Mouse (Mus musculus): ENCODE results near the gene Iltifb. TPM values are rescaled to one million over a fixed set of nuclear protein-coding genes. Genes with fewer than 3 reads are reported as not detected.
"Not testable (repeated sequence)": the region's sequence is repeated elsewhere in the genome, so short reads cannot be mapped to it uniquely, and the experiment has no call there.

The Iltifb gene
- total RNA-seq (2014; fragmentation: Nextera tagmentation): not detected in 2 replicates
- not detected in 2 replicates for total RNA-seq (2017)

DNA sequence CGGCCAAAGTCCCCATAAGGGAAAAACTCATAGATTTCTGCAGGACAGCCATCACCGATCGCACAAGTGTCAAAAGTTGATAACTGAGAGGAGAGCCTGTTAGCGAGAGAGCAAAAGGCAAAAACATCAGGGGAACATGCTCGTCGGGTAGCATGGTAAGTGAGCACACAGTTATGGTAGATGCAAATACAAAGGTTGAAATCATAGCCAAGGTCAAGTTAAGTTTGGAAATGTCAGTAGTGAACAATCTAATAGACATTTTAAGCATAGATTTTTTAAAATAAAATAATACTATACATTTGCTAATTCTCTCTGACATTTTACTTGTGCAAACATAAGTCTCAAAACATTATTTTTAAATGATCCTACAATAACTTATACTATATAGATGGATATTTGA, at the start of gene Iltifb:
Iltifb (minus strand) TSS at position 101 of the 400 bp plus-strand sequence.
- no peak for ATAC-seq (replicated peaks; ENCODE audit: poor library complexity, severe bottlenecking)

DNA sequence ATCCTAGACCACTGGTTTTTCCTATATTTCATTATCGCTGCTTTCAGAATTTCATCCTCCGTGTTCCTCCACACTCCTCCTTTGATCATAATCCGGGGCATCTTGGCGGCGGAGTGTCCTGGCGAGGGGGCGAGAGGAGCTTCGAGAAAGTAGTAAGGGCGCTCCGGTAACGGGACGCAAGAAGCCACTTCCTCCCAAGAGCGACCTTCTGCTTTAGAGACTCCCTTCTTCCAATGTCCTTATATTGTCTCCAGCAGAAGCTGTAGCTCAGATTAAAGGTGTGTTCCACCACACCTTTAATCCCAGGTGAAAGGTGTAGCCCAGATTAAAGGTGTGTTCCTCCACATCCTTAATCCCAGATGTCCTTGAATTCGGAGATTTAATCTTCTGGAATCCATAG, 48.3 kb upstream of the Iltifb start, which contains the start of gene Gm9046:
Gm9046 (minus strand) TSS at position 101 of the 400 bp plus-strand sequence.
- not testable (repeated sequence) for ATAC-seq (replicated peaks; ENCODE audit: poor library complexity, severe bottlenecking)

DNA sequence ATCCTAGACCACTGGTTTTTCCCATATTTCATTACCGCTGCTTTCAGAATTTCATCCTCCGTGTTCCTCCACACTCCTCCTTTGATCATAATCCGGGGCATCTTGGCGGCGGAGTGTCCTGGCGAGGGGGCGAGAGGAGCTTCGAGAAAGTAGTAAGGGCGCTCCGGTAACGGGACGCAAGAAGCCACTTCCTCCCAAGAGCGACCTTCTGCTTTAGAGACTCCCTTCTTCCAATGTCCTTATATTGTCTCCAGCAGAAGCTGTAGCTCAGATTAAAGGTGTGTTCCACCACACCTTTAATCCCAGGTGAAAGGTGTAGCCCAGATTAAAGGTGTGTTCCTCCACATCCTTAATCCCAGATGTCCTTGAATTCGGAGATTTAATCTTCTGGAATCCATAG, 42.9 kb upstream of the Iltifb start, which contains the start of gene Gm9045:
Gm9045 (minus strand) TSS at position 101 of the 400 bp plus-strand sequence.
- ATAC-seq (replicated peaks; ENCODE audit: poor library complexity, severe bottlenecking): not testable (repeated sequence)

DNA sequence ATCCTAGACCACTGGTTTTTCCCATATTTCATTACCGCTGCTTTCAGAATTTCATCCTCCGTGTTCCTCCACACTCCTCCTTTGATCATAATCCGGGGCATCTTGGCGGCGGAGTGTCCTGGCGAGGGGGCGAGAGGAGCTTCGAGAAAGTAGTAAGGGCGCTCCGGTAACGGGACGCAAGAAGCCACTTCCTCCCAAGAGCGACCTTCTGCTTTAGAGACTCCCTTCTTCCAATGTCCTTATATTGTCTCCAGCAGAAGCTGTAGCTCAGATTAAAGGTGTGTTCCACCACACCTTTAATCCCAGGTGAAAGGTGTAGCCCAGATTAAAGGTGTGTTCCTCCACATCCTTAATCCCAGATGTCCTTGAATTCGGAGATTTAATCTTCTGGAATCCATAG, 37.5 kb upstream of the Iltifb start, which contains the start of gene Gm9044:
Gm9044 (minus strand) TSS at position 101 of the 400 bp plus-strand sequence.
- ATAC-seq (replicated peaks; ENCODE audit: poor library complexity, severe bottlenecking): not testable (repeated sequence)

DNA sequence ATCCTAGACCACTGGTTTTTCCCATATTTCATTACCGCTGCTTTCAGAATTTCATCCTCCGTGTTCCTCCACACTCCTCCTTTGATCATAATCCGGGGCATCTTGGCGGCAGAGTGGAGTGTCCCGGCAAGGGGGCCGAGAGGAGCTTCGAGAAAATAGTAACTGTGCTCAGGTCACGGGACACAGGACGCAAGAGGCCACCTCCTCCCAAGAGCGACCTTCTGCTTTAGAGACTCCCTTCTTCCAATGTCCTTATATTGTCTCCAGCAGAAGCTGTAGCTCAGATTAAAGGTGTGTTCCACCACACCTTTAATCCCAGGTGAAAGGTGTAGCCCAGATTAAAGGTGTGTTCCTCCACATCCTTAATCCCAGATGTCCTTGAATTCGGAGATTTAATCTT, 32.0 kb upstream of the Iltifb start, which contains the start of gene Gm9040:
Gm9040 (minus strand) TSS at position 101 of the 400 bp plus-strand sequence.
- ATAC-seq (replicated peaks; ENCODE audit: poor library complexity, severe bottlenecking): not testable (repeated sequence)

DNA sequence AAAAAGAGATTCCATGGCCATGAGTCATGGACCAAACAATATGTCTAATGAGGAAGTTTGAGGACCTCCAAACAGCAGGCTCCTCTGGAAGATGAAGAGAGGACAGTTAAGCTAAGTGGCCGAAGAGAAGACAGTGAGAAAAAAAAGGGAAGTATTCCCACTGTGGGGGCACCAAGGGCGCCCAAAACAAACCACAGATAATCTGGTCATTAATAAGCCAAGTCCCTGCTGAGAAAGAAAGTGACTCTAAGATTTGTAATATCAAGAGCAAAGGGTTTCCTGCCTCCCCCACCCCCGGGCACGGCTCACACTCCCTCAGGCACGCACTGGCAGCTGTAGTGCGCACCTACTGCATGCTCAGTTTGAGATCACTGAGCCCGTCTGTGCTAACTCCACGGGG, 24.2 kb upstream of the Iltifb start:
- ATAC-seq (replicated peaks; ENCODE audit: poor library complexity, severe bottlenecking): peak; percentile 96

DNA sequence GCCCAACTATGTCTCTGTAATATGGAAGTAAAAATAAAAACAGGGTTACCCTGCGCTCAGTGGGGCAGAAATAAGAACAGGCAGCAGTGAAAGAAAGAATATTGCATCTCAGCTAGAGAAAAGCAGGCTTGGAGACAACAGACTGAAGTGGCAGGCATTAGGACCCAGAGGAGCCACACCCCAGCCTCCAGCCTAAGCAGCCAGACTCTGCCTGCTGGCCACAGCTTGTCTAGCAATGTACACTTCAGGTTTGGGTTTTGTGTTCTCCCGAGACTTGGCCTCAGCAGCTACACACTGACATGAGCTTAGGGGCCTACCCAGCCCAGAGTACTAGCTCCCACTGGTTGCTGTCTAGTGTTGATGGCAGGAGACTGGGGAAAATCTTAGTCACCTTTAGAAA, 7.3 kb upstream of the Iltifb start:
- ATAC-seq (replicated peaks; ENCODE audit: poor library complexity, severe bottlenecking): 0 out of 2 replicates have a peak, but pooled peaks have one; percentile 33

DNA sequence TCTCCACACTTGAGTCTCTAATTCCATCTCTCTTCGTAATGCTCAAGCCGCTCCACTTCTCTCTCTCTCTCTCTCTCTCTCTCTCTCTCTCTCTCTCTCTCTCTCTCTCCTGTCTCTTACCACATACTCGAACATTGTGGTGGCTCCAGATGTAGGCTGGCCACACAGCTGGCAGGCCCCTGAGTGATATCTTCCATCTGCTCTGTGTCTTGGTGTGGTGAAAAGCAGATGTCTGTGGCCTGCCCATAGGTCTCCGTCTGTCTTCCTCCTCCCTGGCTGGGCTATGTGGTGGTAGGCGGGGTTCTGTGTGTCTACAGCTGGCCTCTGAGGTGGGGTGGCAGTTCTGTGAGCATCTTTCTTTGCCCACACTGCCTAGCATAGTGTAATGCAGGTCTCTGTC, 11.8 kb downstream of the Iltifb start:
- ATAC-seq (replicated peaks; ENCODE audit: poor library complexity, severe bottlenecking): peak; percentile 33

DNA sequence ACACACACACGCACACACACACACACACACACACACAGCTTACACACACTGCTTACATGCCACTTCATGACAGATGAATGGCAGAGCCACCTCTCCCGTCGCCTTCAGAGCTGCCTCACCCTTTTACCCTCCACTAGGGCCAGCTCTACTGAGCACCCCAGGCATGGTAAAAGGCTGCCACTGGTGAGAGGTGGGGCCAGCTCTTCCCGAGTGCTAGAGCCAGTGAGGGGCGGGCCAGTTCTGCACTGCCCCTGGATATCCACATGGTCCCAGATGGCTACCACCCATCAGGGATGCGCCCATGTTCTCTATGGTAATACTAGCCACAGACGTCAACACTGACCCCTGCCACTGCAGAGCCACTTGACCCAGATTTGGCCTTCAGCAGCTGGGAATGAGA, 12.3 kb downstream of the Iltifb start:
- not testable (repeated sequence) for ATAC-seq (replicated peaks; ENCODE audit: poor library complexity, severe bottlenecking)

DNA sequence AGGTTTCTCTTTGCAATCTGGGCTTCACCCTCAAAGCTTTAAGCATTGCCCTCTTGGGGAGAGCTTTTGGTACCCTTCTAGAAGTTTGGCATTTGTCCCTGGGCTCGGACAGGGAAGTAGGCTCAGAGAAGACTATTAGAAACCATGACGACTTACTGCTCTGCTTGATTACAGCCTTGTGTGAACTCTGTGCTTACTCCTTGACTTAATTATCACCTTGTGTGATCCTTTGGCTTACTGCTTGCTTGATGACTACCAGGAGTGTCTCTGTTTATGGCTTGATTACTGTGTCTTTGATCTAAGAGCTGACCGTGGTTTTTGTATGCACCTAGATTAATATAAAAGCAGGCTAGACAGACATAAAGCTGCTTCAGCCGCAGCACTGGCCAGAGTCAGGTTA, 16.8 kb downstream of the Iltifb start:
- ATAC-seq (replicated peaks; ENCODE audit: poor library complexity, severe bottlenecking): not testable (repeated sequence)

DNA sequence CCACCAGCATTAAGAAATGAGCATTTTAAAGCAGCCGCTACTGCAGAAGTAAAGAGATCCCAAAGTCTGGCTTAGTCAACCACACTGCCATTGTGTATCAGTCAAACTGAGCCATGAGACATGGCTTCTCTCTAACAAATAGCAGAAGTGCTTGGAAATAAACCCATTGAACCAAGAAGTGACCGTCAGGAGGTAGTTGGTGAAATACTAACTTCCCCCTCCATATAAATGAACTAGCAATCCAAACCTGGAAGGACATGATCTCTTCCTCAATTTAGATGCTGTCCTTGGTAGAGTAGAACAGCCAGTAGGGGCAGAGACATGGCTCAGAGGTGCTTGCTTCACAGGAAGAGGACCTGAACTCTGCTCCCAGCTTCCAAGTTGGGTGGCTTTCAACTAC, 23.4 kb downstream of the Iltifb start:
- peak; percentile 85 for ATAC-seq (replicated peaks; ENCODE audit: poor library complexity, severe bottlenecking)

DNA sequence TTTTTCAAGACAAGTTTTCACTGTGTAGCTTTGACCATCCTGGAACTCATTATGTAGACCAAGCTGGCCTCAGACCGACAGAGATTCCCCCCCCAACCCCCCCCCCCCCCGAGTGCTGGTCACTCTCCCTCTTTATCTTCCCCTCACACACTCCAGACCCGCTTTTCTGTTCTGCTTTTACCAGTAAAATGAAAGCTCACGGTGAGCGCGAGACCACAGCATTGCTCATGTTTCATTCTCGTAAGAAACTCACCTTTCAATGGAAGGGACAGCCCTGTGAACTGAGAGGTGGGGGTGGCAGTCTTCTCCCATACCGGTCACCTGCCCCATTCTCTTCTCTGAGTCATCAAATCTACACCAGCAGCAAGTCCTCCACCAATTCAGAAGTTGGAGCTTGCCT, 26.0 kb downstream of the Iltifb start:
- ATAC-seq (replicated peaks; ENCODE audit: poor library complexity, severe bottlenecking): peak; percentile 40

DNA sequence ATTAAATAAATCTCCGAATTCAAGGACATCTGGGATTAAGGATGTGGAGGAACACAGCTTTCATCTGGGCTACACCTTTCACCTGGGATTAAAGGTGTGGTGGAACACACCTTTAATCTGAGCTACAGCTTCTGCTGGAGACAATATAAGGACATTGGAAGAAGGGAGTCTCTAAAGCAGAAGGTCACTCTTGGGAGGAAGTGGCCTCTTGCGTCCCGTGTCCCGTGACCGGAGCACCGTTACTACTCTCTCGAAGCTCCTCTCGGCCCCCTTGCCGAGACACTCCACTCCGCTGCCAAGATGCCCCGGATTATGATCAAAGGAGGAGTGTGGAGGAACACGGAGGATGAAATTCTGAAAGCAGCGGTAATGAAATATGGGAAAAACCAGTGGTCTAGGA, 36.5 kb downstream of the Iltifb start, which contains the start of gene Gm32802:
Gm32802 (plus strand) TSS at position 301 of the 400 bp plus-strand sequence.
- ATAC-seq (replicated peaks; ENCODE audit: poor library complexity, severe bottlenecking): not testable (repeated sequence)

DNA sequence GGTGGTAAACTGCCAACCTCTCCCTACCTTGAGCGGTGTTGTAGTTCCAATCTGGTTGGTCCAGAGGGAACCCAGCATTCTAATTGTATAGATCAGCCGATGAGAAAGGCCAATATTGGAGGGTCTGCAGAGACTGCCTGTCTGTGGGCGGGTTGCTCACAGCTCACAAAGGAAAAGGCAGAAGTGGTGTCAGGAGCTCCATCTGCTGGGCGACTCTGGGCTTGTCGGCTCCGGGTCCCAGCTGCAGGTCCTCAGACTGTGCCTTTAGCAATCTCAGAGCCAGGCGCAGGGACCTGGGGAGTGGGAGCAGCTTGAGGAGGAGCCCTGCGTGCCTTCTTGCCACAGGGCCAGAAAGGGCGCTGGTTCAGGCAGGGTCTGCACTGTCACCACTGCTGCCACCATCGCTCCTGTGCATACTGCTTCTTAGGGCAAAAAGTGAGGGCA, 44.0 kb downstream of the Iltifb start:
- no peak for ATAC-seq (replicated peaks; ENCODE audit: poor library complexity, severe bottlenecking)

DNA sequence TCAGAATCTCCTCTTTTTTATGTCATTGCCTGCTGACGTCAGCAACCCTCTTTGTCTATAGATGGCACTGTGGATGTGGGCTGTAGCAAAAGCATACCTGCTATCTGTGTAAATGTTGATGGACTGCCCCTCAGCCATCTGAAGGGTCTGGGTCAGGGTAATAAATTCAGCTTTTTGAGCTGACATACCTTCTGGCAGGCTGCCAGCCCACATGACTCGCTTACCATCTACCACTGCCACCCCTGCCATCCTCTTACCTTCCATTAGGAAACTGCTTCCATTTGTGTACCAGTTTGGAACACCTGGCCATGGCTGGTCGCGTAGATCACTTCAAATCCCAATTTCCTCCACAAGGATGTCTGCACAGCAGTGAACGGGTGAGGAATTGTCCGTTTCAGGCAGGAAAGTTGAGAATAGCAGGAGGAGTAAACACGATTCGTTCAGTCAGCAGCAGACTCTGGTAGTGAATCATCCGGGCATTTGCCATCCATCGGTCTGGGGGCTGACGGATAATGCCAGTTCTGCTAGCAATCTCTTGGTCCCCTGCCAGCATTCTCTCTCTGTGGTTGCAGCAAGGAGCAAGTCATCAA, 45.7 kb downstream of the Iltifb start:
- ATAC-seq (replicated peaks; ENCODE audit: poor library complexity, severe bottlenecking): not testable (repeated sequence)

DNA sequence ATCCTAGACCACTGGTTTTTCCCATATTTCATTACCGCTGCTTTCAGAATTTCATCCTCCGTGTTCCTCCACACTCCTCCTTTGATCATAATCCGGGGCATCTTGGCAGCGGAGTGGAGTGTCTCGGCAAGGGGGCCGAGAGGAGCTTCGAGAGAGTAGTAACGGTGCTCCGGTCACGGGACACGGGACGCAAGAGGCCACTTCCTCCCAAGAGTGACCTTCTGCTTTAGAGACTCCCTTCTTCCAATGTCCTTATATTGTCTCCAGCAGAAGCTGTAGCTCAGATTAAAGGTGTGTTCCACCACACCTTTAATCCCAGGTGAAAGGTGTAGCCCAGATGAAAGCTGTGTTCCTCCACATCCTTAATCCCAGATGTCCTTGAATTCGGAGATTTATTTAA, 54.2 kb downstream of the Iltifb start, which contains the start of gene Gm32717:
Gm32717 (minus strand) TSS at position 101 of the 400 bp plus-strand sequence.
- not testable (repeated sequence) for ATAC-seq (replicated peaks; ENCODE audit: poor library complexity, severe bottlenecking)

Other genes with a start within 250 kb of the Iltifb start
- gene Mdm1, start 153.2 kb downstream of the Iltifb start, total RNA-seq (2014; fragmentation: Nextera tagmentation): 11.8 and 13.8 TPM in 2 replicates
- 33.8 and 47.5 TPM in 2 replicates for gene Mdm1, start 153.2 kb downstream of the Iltifb start, total RNA-seq (2017)
- gene Il22, start 90.1 kb downstream of the Iltifb start, total RNA-seq (2014; fragmentation: Nextera tagmentation): not detected in 2 replicates
- not detected in 2 replicates for gene Il22, start 90.1 kb downstream of the Iltifb start, total RNA-seq (2017)
- not detected in 2 replicates for gene Gm32717, start 54.3 kb downstream of the Iltifb start, total RNA-seq (2014; fragmentation: Nextera tagmentation)
- 0.09 and 0.31 TPM in 2 replicates for gene Gm32717, start 54.3 kb downstream of the Iltifb start, total RNA-seq (2017)
- not detected in 2 replicates for gene Gm32802, start 36.4 kb downstream of the Iltifb start, total RNA-seq (2014; fragmentation: Nextera tagmentation)
- 0.09 and 0.31 TPM in 2 replicates for gene Gm32802, start 36.4 kb downstream of the Iltifb start, total RNA-seq (2017)
- not detected in 2 replicates for gene Gm9040, start 31.9 kb upstream of the Iltifb start, total RNA-seq (2014; fragmentation: Nextera tagmentation)
- gene Gm9040, start 31.9 kb upstream of the Iltifb start, total RNA-seq (2017): not detected in 2 replicates
- gene Gm9044, start 37.4 kb upstream of the Iltifb start, total RNA-seq (2014; fragmentation: Nextera tagmentation): not detected in 2 replicates
- gene Gm9044, start 37.4 kb upstream of the Iltifb start, total RNA-seq (2017): not detected in 2 replicates
- not detected in 2 replicates for gene Gm9045, start 42.8 kb upstream of the Iltifb start, total RNA-seq (2014; fragmentation: Nextera tagmentation)
- 0.17 TPM in 1 of 2 replicates, not detected in the other for gene Gm9045, start 42.8 kb upstream of the Iltifb start, total RNA-seq (2017)
- gene Gm9046, start 48.2 kb upstream of the Iltifb start, total RNA-seq (2014; fragmentation: Nextera tagmentation): not detected in 2 replicates
- not detected in 2 replicates for gene Gm9046, start 48.2 kb upstream of the Iltifb start, total RNA-seq (2017)
- gene Gm9048, start 53.6 kb upstream of the Iltifb start, total RNA-seq (2014; fragmentation: Nextera tagmentation): not detected in 2 replicates
- not detected in 2 replicates for gene Gm9048, start 53.6 kb upstream of the Iltifb start, total RNA-seq (2017)
- not detected in 2 replicates for gene Gm9049, start 59.1 kb upstream of the Iltifb start, total RNA-seq (2014; fragmentation: Nextera tagmentation)
- 0.17 TPM in 1 of 2 replicates, not detected in the other for gene Gm9049, start 59.1 kb upstream of the Iltifb start, total RNA-seq (2017)
- gene Ifng, start 146.0 kb upstream of the Iltifb start, total RNA-seq (2014; fragmentation: Nextera tagmentation): not detected in 2 replicates
- not detected in 2 replicates for gene Ifng, start 146.0 kb upstream of the Iltifb start, total RNA-seq (2017)

Data from granulocyte monocyte progenitor cell, adult 5-6 weeks (primary cell).